Mouse (Mus musculus): Measurements from ENCODE around the gene 4921536K21Rik. TPM values are rescaled to one million over a fixed set of nuclear protein-coding genes. Genes with fewer than 3 reads are reported as not detected.

4921536K21Rik gene
- under 1 TPM; 0.46 to 0.49 TPM for total RNA-seq (2023)

DNA sequence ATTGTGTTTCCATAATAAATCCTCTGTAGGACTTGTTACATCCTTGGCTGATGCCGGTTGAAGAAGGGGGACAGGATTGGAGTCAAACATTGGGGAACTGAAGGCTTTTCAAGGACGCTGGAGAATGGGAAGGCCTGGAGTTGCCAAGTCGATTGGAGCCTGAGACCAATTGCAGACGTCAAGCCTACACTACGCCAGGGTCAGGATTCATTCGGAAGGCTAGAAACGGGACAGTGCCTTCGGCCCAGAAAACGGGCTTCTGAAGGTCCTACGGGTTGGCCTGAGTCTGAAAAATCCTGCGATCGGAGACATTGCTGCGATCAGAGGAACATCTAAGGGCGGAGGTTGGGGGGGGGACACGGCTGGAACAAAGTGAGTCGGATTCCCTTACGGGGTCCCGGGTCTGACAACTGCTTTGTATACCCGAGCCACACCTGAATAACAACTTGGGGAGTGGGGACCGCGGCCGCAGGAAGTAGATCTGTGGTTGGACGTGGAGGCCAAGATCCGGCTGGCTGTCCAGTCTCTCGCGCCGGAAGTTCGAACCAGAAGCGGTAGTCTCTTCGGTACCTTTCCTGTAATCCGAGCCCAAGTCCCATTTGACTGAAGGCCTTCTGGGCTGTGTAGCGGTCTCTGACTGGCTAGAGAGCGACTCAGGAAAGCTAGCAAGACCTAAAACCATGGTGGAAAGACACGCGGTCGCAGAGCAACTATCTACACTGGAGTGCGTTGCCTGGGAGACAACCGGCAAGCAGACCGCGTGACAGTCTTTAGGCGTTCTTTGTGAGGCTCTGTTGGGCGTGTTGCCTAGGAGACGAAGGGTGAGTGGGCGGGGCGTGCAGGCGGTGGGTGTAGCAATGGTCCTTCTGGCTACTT lies at the start of gene 4921536K21Rik, which contains the start of gene Dusp18:
4921536K21Rik (minus strand) TSS at position 693 of the 876 bp plus-strand sequence.
Dusp18 (plus strand) TSS at position 835 of the 876 bp plus-strand sequence.

DNA sequence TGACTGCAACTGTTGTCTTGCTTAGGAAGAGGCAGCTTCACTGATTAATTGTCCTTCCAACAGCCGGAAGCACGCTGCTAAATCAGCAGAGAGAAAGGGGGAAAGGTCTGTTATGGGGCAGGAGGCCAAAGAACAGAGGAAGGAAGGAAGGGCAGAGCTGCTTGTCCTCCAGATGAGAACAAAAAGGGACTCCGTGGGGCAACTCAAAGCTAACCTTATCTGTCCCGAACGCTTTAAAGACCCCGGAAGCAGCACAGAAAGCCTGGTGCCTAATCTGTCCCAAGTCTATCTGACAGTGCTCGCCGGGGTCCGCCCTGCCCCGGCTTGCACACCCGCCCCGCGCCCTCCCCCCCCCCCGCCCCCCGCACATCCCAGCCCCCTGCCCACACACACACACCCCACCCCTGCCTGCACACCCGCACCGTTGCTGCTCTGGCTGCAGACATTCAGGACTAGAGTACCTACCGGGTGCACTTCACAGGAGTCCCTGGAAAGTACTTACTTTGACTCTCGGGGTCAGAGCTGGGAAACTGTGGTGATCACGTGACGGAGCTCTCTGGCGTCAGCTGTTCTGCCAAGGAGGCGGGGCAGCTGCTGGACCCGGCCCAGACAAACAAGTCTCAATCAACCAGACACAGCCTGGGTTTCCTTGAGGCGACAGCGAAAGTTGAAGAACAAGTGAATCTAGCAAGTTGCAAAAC lies 36.8 kb upstream of the 4921536K21Rik start, which contains the start of gene Tcn2:
Tcn2 (minus strand) TSS at position 649 of the 701 bp plus-strand sequence.

DNA sequence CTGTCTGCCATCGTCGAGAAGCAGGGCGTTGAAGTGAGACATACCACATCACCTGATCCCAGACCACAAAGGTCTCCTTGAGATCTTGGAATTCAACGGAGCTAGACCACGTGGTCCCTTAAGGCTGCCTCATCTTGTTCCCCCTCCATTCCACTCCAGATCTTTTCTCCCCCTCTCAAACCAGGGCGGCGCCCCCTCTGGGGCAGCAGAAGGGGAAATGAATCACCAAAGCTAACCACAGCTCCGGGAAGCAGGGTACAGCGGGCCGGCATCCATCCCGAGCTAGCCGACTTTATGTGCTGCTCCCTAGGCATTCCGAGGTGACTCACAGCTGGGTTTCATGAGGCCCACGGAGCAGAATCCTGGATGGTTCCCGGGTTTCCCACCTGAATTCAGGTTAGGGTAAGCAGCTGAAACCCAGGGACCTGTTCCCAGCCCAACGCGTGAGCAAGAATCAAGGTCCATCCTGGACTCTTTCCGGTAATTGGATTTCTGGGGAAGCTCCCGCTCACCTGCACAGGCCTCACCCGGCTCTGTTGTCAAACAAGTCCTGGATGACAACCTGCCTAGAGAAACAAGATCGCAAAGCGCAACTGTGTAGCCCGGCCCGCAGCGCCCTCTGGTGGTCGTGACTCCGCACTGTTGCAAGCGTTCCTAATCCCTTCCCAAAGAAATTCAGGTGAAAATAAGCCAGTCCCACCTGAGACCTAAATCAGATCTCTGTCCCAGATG lies 19.4 kb upstream of the 4921536K21Rik start, which contains the start of gene Slc35e4:
Slc35e4 (minus strand) TSS at position 556 of the 732 bp plus-strand sequence.

DNA sequence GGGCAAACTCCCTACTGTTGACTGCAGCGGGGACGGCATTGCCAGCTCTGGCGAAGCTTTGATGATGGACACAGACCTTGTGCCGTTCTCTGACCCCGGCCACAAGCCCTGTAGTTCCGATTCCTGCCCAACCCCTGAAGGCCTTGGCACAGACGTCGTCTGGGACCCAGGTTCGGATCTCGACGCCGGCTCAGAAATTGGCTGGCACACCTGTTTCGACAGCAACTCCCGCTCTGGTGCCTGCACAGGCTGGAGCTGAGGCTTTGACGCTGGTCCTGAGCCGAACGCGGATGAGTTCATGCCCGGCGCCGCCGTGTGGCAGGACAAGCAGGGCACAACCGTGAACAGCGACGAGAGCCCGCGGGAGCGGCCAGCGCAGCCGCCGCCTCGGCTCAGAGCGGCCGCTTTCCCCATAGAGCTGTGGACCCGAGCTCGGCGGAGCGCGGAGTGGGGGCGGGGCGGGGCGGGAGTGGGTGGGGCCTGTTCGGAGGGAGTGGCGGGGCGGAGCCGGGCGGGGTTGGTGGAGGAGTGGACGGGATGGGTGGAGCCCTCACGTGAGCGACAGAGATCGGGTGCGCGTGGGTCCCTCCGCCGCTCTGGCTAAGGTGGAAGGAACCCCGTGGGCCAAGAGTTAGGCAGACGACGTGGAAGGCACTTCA lies 31.3 kb downstream of the 4921536K21Rik start, which contains the start of gene Osbp2:
Osbp2 (minus strand) TSS at position 450 of the 659 bp plus-strand sequence.

Other genes with a start within 250 kb of the 4921536K21Rik start
- gene Morc2a, start 245.9 kb downstream of the 4921536K21Rik start, total RNA-seq (2023), result 10 to 100 TPM; 11.8 to 17.6 TPM
- gene Osbp2, start 31.2 kb downstream of the 4921536K21Rik start, total RNA-seq (2023), result not detected
- 1 to 10 TPM; 5.1 TPM for gene Dusp18, start 142 bp upstream of the 4921536K21Rik start, total RNA-seq (2023)
- 10 to 100 TPM in 1 of 2 experiments, 1 to 10 TPM in 1; 9.0 to 13.4 TPM for gene Slc35e4, start 19.6 kb upstream of the 4921536K21Rik start, total RNA-seq (2023)
- 100 to 1,000 TPM; 171 to 175 TPM for gene Tcn2, start 37.1 kb upstream of the 4921536K21Rik start, total RNA-seq (2023)
- 10 to 100 TPM; 28.1 to 32.8 TPM for gene Pes1, start 68.9 kb upstream of the 4921536K21Rik start, total RNA-seq (2023)
- not detected for gene 4930556J24Rik, start 81.7 kb upstream of the 4921536K21Rik start, total RNA-seq (2023)
- gene Gal3st1, start 88.5 kb upstream of the 4921536K21Rik start, total RNA-seq (2023), result under 1 TPM in 1 of 2 experiments, not detected in 1; 0.22 TPM
- gene Sec14l4, start 136.4 kb upstream of the 4921536K21Rik start, total RNA-seq (2023), result not detected
- not detected for gene Sec14l3, start 169.7 kb upstream of the 4921536K21Rik start, total RNA-seq (2023)
- gene Mtfp1, start 200.3 kb upstream of the 4921536K21Rik start, total RNA-seq (2023), result 1 to 10 TPM; 1.1 to 1.9 TPM
- 1 to 10 TPM; 1.2 to 5.2 TPM for gene Sec14l2, start 228.3 kb upstream of the 4921536K21Rik start, total RNA-seq (2023)
- gene Rnf215, start 240.1 kb upstream of the 4921536K21Rik start, total RNA-seq (2023), result 10 to 100 TPM; 11.5 to 14.2 TPM